In genomic region chr4:44016791-44017190, GRCm38 (mm10) we compare ENCODE assay signal across 29 mouse cellular contexts. TPM values are rescaled to one million over a fixed set of nuclear protein-coding genes. Genes with fewer than 3 reads are reported as not detected.
DNase-seq lines count a peak whose midpoint lies in the region; ATAC-seq and TF ChIP-seq lines count a peak whose summit lies in the region.
"Had no signal": no experiment of that assay in that cellular context is flagged by ENCODE, and none has a peak within 500 bp of the region (broad histone marks: within the 10 kb centered on the region; RNA-seq: fewer than 3 reads in every experiment).

No protein-coding gene starts in this region.

- 95% methylated on average over 12 of the region's 12 CpGs for WGBS in midbrain, postnatal 0 days

- no peaks in the 10 kb centered on the region for H3K9me3 ChIP-seq in midbrain, postnatal 0 days (ENCODE audit: low read length)
- H3K9me3 ChIP-seq: embryonic facial prominence, embryonic 15.5 days; forebrain, embryonic 15.5 days; heart, embryonic 13.5 days; limb, embryonic 10.5 days; megakaryocyte, embryonic 14.5 days; midbrain, embryonic 13.5 days; neural tube, embryonic 12.5 days had no signal

- no peak overlapping the region for H3K27ac ChIP-seq in bone marrow macrophage, adult 2 months (ENCODE audit: insufficient read depth, low read depth, low read length)
- no peak overlapping the region for H3K27ac ChIP-seq in midbrain, postnatal 0 days (ENCODE audit: low read depth, low read length)
- H3K27ac ChIP-seq: embryonic facial prominence, embryonic 15.5 days; forebrain, embryonic 15.5 days; heart, embryonic 13.5 days; hindbrain, embryonic 14.5 days; layer of hippocampus, adult 2 months; limb, embryonic 10.5 days; midbrain, embryonic 13.5 days; neural tube, embryonic 12.5 days had no signal

- H3K4me1 ChIP-seq in bone marrow macrophage, adult 2 months (ENCODE audit: control insufficient read depth, insufficient read depth, low read length), result peaks cover 17% of the 10 kb centered on the region
- peaks cover 6% of the 10 kb centered on the region; the same call in 1 of the 2 replicates for H3K4me1 ChIP-seq in midbrain, postnatal 0 days (ENCODE audit: insufficient read depth, low read length)

- ATAC-seq in midbrain, postnatal 0 days (ENCODE audit: low FRiP score), result no peak
- ATAC-seq: forebrain, embryonic 15.5 days; inflammation-experienced regulatory T-cells, adult 6 months; liver, postnatal 0 days; midbrain, embryonic 13.5 days had no signal

- H3K4me3 ChIP-seq in bone marrow macrophage, adult 2 months (ENCODE audit: insufficient read depth, low read length), result peak overlapping the region; percentile 11
- no peak overlapping the region for H3K4me3 ChIP-seq in midbrain, postnatal 0 days (ENCODE audit: low read depth, low read length)
- H3K4me3 ChIP-seq: embryonic facial prominence, embryonic 15.5 days; forebrain, embryonic 15.5 days; heart, embryonic 13.5 days; layer of hippocampus, adult 2 months; limb, embryonic 10.5 days; megakaryocyte, embryonic 14.5 days; midbrain, embryonic 13.5 days; neural tube, embryonic 12.5 days had no signal

- H3K4me2 ChIP-seq in midbrain, postnatal 0 days (ENCODE audit: low read depth, low read length, poor library complexity, severe bottlenecking), result no peak overlapping the region
- H3K4me2 ChIP-seq: embryonic facial prominence, embryonic 15.5 days; forebrain, embryonic 15.5 days; heart, embryonic 13.5 days; hindbrain, embryonic 14.5 days; liver, embryonic 11.5 days; midbrain, embryonic 13.5 days; neural tube, embryonic 12.5 days had no signal

- peak; percentile 8 for DNase-seq in NIH3T3 (ENCODE audit: low read depth)
- peak; percentile 69 to 71 for DNase-seq in kidney, adult 8-10 months
- DNase-seq in kidney, postnatal 14 days, result peak; percentile 65
- no peak for DNase-seq in adrenal gland, postnatal 4 days (ENCODE audit: low spot score in 2 of 2)
- DNase-seq in right cerebral cortex, postnatal 14 days, result no peak
- no peak for DNase-seq in midbrain, postnatal 0 days (ENCODE audit: low spot score)
- DNase-seq: adrenal gland, postnatal 10 days; cerebellum, adult 8-10 months; gastrocnemius, postnatal 14 days; heart, adult 18-20 months; heart, postnatal 36 days; liver, postnatal 0 days; lung, postnatal 14 days; right cerebral cortex, postnatal 25 days; thymus, postnatal 14 days had no signal

- no peaks in the 10 kb centered on the region for H3K27me3 ChIP-seq in midbrain, postnatal 0 days (ENCODE audit: insufficient read depth, low read length)
- H3K27me3 ChIP-seq: embryonic facial prominence, embryonic 15.5 days; forebrain, embryonic 15.5 days; heart, embryonic 13.5 days; megakaryocyte, embryonic 14.5 days; neural tube, embryonic 12.5 days had no signal

- no peak overlapping the region for H3K9ac ChIP-seq in midbrain, postnatal 0 days (replicated peaks; ENCODE audit: low read length, poor library complexity, severe bottlenecking)
- H3K9ac ChIP-seq: embryonic facial prominence, embryonic 15.5 days; forebrain, embryonic 15.5 days; heart, embryonic 13.5 days; hindbrain, embryonic 14.5 days; midbrain, embryonic 13.5 days; neural tube, embryonic 12.5 days had no signal

- no peak for TF ChIP-seq CTCF in bone marrow macrophage, adult 2 months (IDR thresholded peaks at IDR 0.05; ENCODE audit: low read depth, low read length)
- no peak for TF ChIP-seq CTCF in midbrain, postnatal 0 days (IDR thresholded peaks at IDR 0.05)

- no peak for TF ChIP-seq POLR2A in bone marrow macrophage, adult 2 months (IDR thresholded peaks at IDR 0.05; ENCODE audit: borderline replicate concordance, low read depth, low read length)

- peaks cover 28% of the 10 kb centered on the region for H3K36me3 ChIP-seq in midbrain, postnatal 0 days (ENCODE audit: insufficient read depth, low read length)

RNA-seq across cellular contexts. Expression of gene Clta, which starts 12.5 kb away (rescaled TPM):
- 840 and 888 TPM in 2 replicates for polyA plus RNA-seq in bone marrow macrophage, adult 2 months (2012; ENCODE audit: insufficient read depth, insufficient read length, missing spikeins)
- total RNA-seq in adrenal gland, postnatal 4 days (2021), result 100 to 1,000 TPM; 202 to 211 TPM
- total RNA-seq in midbrain, postnatal 0 days (2014; rRNA removed), result 539 and 562 TPM in 2 replicates
- 380 and 390 TPM in 2 replicates for polyA plus RNA-seq in midbrain, postnatal 0 days (2015; fragmentation: Nextera tagmentation; extraction: Ambion mirVana)

RNA-seq across cellular contexts. Expression of gene Ccin, which starts 33.5 kb away (rescaled TPM):
- polyA plus RNA-seq in bone marrow macrophage, adult 2 months (2012; ENCODE audit: insufficient read depth, insufficient read length, missing spikeins), result not detected in 2 replicates
- total RNA-seq in adrenal gland, postnatal 4 days (2021), result under 1 TPM in 1 of 2 experiments, not detected in 1; 0.20 TPM
- 0.33 and 0.49 TPM in 2 replicates for total RNA-seq in midbrain, postnatal 0 days (2014; rRNA removed)
- not detected in 2 replicates for polyA plus RNA-seq in midbrain, postnatal 0 days (2015; fragmentation: Nextera tagmentation; extraction: Ambion mirVana)
- total RNA-seq: adrenal gland, postnatal 10 days; heart, adult 18-20 months; layer of hippocampus, adult 2 months; layer of hippocampus, postnatal 25 days; MEL had no signal
- polyA plus RNA-seq: embryonic facial prominence, embryonic 15.5 days; forebrain, embryonic 15.5 days; heart, embryonic 13.5 days; inflammation-experienced regulatory T-cells, adult 6 months; limb, embryonic 10.5 days; liver, embryonic 11.5 days; liver, postnatal 0 days; midbrain, embryonic 13.5 days; neural tube, embryonic 12.5 days had no signal

RNA-seq across cellular contexts. Expression of gene Glipr2, which starts 59.6 kb away (rescaled TPM):
- 1.8 and 2.1 TPM in 2 replicates for polyA plus RNA-seq in bone marrow macrophage, adult 2 months (2012; ENCODE audit: insufficient read depth, insufficient read length, missing spikeins)
- 10 to 100 TPM; 14.6 to 18.0 TPM for total RNA-seq in adrenal gland, postnatal 4 days (2021)
- 18.2 and 20.7 TPM in 2 replicates for total RNA-seq in midbrain, postnatal 0 days (2014; rRNA removed)
- 16.3 and 16.5 TPM in 2 replicates for polyA plus RNA-seq in midbrain, postnatal 0 days (2015; fragmentation: Nextera tagmentation; extraction: Ambion mirVana)

Comparison
In these comparisons a context has a peak if more than half of its experiments do, and no peak if none do; other contexts are left out.
1. DNase-seq: peak in NIH3T3 (single experiment), kidney, adult 8-10 months (2 of 2) and kidney, postnatal 14 days (single experiment); none in adrenal gland, postnatal 4 days (0 of 2), right cerebral cortex, postnatal 14 days (single experiment) and midbrain, postnatal 0 days (single experiment).